Mouse (Mus musculus) gastrocnemius, adult 2 months (tissue): ENCODE results near the gene Timm13. TPM values are rescaled to one million over a fixed set of nuclear protein-coding genes. Genes with fewer than 3 reads are reported as not detected.

ENCODE experiments used
- DNase-seq: peaks from one replicate; pipeline ENCODE4 v3.0.0; 2022
- H3K27ac ChIP-seq: fragments of 200-600 bp; 2 replicates; pipeline ENCODE4 v1.8.1; 2022; ENCODE audit warnings: mild to moderate bottlenecking
- H3K4me3 ChIP-seq: fragments of 200-600 bp; 2 replicates; pipeline ENCODE4 v1.8.1; 2022; ENCODE audit warnings: mild to moderate bottlenecking, moderate library complexity
- CTCF ChIP-seq: fragments of 200-600 bp; IDR thresholded peaks from 2 replicates; pipeline ENCODE4 v1.8.1; 2022; ENCODE audit warnings: antibody characterized with exemption, mild to moderate bottlenecking, moderate library complexity
- intact Hi-C: fragments of 180-260 bp; cut with DNase I; formaldehyde crosslinking; loops from one replicate; pipeline ENCODE4 v1.15.1; 2025
- total RNA-seq, 2 experiments: library from RNA; stranded (reverse); gene quantifications; 2 replicates each; pipeline ENCODE4 v1.2.3; 2021

The Timm13 gene
- total RNA-seq, 2 experiments from 2014 or later = 110 to 139 TPM

GRCm38 (mm10) chr10:80911891-80912290 is 11.1 kb upstream of the Timm13 start:
- DNase-seq = no peak
- intact Hi-C loops = no loop called here
- Histone ChIP-seq H3K27ac (peak overlapping the region; percentile 43; the same call in 1 of the 2 replicates), H3K4me3 (no peak overlapping the region)
- no peak for TF ChIP-seq CTCF

DNA sequence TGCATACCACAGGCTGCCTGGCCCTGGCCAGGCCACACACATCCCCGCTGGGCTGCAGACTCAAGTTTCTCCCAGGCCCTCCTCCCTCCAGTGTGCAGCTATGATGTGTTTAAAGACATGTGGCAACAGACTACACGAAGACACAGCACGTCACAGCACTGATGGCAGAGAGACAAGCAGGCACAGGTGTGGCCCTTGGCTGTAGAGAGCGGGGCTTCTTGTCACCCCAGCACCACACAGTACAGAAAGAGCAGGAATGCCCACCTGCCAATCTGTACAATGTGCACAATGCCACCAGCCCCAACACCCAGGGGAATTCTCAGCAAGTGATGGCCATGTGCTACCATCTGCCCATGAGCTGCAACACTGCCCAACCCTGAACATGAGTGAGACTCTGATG is 10.6 kb upstream of the Timm13 start:
- no peak for TF ChIP-seq CTCF
- Histone ChIP-seq H3K4me3 (no peak overlapping the region), H3K27ac (peak overlapping the region; percentile 43)
- intact Hi-C loops = no loop called here
- DNase-seq = no peak

- TF ChIP-seq CTCF = no peak
- DNase-seq = peak; percentile 64
- intact Hi-C loops = no loop called here
- no peak overlapping the region; the same call in 1 of the 2 replicates for H3K27ac ChIP-seq
- H3K4me3 ChIP-seq = no peak overlapping the region
Observed at GRCm38 (mm10) chr10:80909375-80910162, 8.8 kb upstream of the Timm13 start.

DNA sequence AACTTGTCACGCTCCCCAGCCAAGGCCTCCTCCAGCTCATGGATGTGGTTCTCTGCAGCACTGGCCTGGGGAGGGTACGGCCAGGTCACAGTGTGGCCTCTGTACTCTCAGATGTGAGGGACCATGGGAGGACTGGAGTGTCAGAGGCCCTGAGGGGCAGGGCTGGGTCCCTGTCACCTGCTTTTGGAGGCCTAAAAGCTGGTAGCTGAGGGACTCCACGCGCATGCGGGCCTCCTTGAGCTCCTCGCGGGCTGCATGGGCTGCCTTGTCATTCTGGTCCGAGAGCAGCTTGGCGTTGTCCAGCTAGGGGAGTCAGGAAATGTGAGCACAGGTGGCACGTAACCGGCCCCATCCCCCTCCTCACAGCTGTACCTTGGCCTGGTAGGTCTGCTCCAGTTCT is 3.9 kb upstream of the Timm13 start:
- Histone ChIP-seq H3K27ac (no peak overlapping the region), H3K4me3 (no peak overlapping the region)
- DNase-seq = no peak
- intact Hi-C loops = loop anchor here (5.0 kb wide), 1 partner anchor 273 kb away; the partner anchor contains the start of gene Eef2
- no peak for TF ChIP-seq CTCF

- no peak for DNase-seq
- H3K27ac ChIP-seq = no peak overlapping the region
- intact Hi-C loops = loop anchor here (5.0 kb wide), 1 partner anchor 273 kb away; the partner anchor contains the start of gene Eef2
- H3K4me3 ChIP-seq = no peak overlapping the region
- TF ChIP-seq CTCF = no peak
Observed at GRCm38 (mm10) chr10:80904004-80904693, 3.4 kb upstream of the Timm13 start.

GRCm38 (mm10) chr10:80903282-80903681 is 2.5 kb upstream of the Timm13 start:
- Histone ChIP-seq H3K27ac (no peak overlapping the region), H3K4me3 (no peak overlapping the region)
- no peak for DNase-seq
- no peak for TF ChIP-seq CTCF
- intact Hi-C loops = loop anchor here (5.0 kb wide), 1 partner anchor 274 kb away; the partner anchor contains the start of gene Eef2

GRCm38 (mm10) chr10:80902273-80902940 is 1.6 kb upstream of the Timm13 start:
- intact Hi-C loops = loop anchor here (5.0 kb wide), 1 partner anchor 275 kb away; the partner anchor contains the start of gene Eef2
- no peak for DNase-seq
- Histone ChIP-seq H3K4me3 (no peak overlapping the region), H3K27ac (peak overlapping the region; percentile 85; the same call in 1 of the 2 replicates)
- no peak for TF ChIP-seq CTCF

- Histone ChIP-seq H3K4me3 (peak overlapping the region; percentile 69), H3K27ac (peak overlapping the region; percentile 85)
- TF ChIP-seq CTCF = no peak
- intact Hi-C loops = loop anchor here (5.0 kb wide), 1 partner anchor 276 kb away; the partner anchor contains the start of gene Eef2
- DNase-seq = no peak
Observed at GRCm38 (mm10) chr10:80901409-80902272, 872 bp upstream of the Timm13 start.

DNA sequence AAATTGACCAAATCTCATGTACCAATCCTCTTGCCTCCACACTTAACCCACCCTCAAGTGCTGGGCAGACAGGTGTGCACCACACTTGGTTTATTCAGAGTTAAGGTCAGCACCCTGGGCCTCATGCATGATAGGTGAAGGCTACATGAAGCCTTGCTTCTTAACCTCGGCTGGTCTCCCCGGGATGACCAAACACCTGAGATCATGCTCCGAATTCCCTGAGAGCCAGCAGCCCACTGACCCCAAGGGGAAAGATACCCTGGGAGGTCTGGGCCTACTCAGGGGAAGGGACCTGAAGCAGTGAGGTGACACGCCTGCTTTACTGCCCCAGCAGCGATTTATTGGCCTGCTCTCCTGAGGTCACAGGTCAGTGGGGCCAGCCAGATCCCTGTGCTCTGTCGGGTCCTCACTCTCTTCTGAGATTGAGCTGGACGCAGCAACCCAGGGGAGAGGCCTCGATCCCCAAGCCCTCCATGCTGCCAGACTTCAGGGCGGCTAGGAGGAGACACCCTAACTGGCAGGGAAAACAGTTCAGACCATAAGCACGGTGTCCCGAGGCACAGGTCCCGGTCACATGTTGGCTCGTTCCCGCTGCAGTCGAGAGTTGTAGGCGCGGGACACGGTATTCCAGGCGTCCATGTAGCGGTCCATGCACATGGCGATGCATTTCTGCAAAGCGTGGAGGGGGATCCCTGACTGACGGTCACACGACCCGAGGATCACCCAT is 1.0 kb downstream of the Timm13 start:
- peak overlapping the region; percentile 96 for H3K27ac ChIP-seq

GRCm38 (mm10) chr10:80899074-80899473 is 1.7 kb downstream of the Timm13 start:
- Histone ChIP-seq H3K27ac (no peak overlapping the region), H3K4me3 (peak overlapping the region; percentile 87; the same call in 1 of the 2 replicates)
- intact Hi-C loops = no loop called here
- no peak for TF ChIP-seq CTCF
- no peak for DNase-seq

More for the DNA sequence above, 1.0 kb downstream of the Timm13 start:
- H3K4me3 ChIP-seq = peak overlapping the region; percentile 87
- no peak for TF ChIP-seq CTCF
- intact Hi-C loops = loop anchor here (5.0 kb wide), 1 partner anchor 278 kb away; the partner anchor contains the start of gene Eef2
- DNase-seq = no peak

DNA sequence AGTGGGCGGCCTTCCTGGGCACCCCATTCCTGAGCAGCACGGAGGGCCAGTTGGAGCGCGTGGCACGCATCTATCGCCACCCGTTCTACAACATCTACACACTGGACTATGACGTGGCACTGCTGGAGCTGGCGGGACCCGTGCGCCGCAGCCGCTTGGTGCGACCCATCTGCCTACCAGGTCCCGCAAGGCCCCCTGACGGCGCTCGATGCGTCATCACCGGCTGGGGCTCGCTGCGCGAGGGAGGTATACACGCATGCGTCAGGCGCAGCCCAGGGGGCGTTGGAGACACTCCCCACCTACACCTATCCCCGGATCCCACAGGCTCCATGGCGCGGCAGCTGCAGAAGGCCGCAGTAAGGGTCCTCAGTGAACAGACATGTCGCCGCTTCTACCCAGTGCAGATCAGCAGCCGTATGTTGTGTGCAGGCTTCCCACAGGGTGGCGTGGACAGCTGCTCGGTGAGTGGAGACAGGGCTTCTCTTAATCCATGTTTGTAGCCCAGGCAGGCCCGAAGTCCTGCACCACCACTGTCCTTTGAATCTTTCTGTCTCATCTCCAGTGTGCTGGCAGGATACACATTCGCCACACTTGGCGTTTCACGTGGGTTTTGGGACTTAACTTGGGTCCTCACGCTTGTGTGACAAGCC is 2.8 kb downstream of the Timm13 start:
- no peak for TF ChIP-seq CTCF
- no peak overlapping the region for H3K27ac ChIP-seq
- DNase-seq = no peak
- H3K4me3 ChIP-seq = no peak overlapping the region
- intact Hi-C loops = no loop called here
